Mouse (Mus musculus) CH12.LX (cell line): Measurements from ENCODE around the gene Uba3. TPM values are rescaled to one million over a fixed set of nuclear protein-coding genes. Genes with fewer than 3 reads are reported as not detected.

Experiments
- DNase-seq: peaks from one replicate; pipeline ENCODE4 v3.0.0-alpha.2; 2013; ENCODE audit errors: extremely low read depth
- H3K27ac ChIP-seq: 2 replicates; pipeline ENCODE4 v1.5.1; 2012; ENCODE audit warnings: low read depth, mild to moderate bottlenecking, control low read depth, moderate library complexity; ENCODE audit not compliant: insufficient read depth
- H3K27me3 ChIP-seq: replicated peaks from 2 replicates; pipeline ENCODE3; 2012; ENCODE audit warnings: inconsistent platforms
- H3K36me3 ChIP-seq, 2 experiments: replicated peaks in 1 of 2; 2 replicates each; pipeline versions ENCODE3 to v1.6.1; 2012; ENCODE audit warnings: inconsistent platforms in 1 of 2, low read length in 1 of 2, mild to moderate bottlenecking in 1 of 2, mixed read lengths in 1 of 2, moderate library complexity in 1 of 2; ENCODE audit not compliant: control insufficient read depth in 1 of 2, insufficient read depth in 1 of 2
- H3K4me1 ChIP-seq, 2 experiments: 2 replicates each; pipeline ENCODE4 v1.6.1; 2012; ENCODE audit warnings: inconsistent platforms in 1 of 2, moderate library complexity in 1 of 2; ENCODE audit not compliant: insufficient read depth in 2 of 2, control insufficient read depth in 1 of 2
- H3K4me2 ChIP-seq: 2 replicates; pipeline ENCODE4 v1.6.1; 2012; ENCODE audit warnings: low read depth, mild to moderate bottlenecking, control low read depth; ENCODE audit not compliant: poor library complexity, insufficient read depth, severe bottlenecking
- H3K4me3 ChIP-seq, 3 experiments: fragments of 150-350 bp in 1 of 3; sonication (generic) in 1 of 3; replicated peaks in 1 of 3; 2 replicates each; pipeline versions ENCODE3 to v1.5.1; 2011 to 2012; ENCODE audit warnings: low read depth in 2 of 3, low read length in 2 of 3, mild to moderate bottlenecking in 2 of 3, moderate library complexity in 2 of 3, control low read depth in 1 of 3, improper control_type of control experiment in 1 of 3, inconsistent platforms in 1 of 3, mixed read lengths in 1 of 3; ENCODE audit not compliant: poor library complexity in 1 of 3
- H3K79me2 ChIP-seq: replicated peaks from 2 replicates; pipeline ENCODE4 v1.6.1; 2012; ENCODE audit warnings: mild to moderate bottlenecking, moderate library complexity; ENCODE audit not compliant: control insufficient read depth, poor library complexity, insufficient read depth, severe bottlenecking; ENCODE audit errors: extremely low read depth
- H3K9ac ChIP-seq: 2 replicates; pipeline ENCODE4 v1.6.1; 2012; ENCODE audit warnings: low read depth, mild to moderate bottlenecking, control low read depth, moderate library complexity; ENCODE audit not compliant: insufficient read depth
- H3K9me3 ChIP-seq: replicated peaks from 2 replicates; pipeline ENCODE3; 2012; ENCODE audit warnings: low read length, inconsistent platforms, mixed read lengths
- CHD2 ChIP-seq: IDR thresholded peaks from 2 replicates; pipeline ENCODE4 v1.6.1; 2011; ENCODE audit warnings: low read length, improper control_type of control experiment
- IRF4 ChIP-seq: IDR thresholded peaks from 2 replicates; pipeline ENCODE4 v1.6.1; 2014; ENCODE audit warnings: low read depth, mild to moderate bottlenecking, inconsistent platforms, low read length, improper control_type of control experiment
- MAFK ChIP-seq: IDR thresholded peaks from 2 replicates; pipeline ENCODE4 v1.6.1; 2011; ENCODE audit warnings: low read length, improper control_type of control experiment; ENCODE audit not compliant: insufficient replicate concordance
- MAX ChIP-seq: IDR thresholded peaks from 2 replicates; pipeline ENCODE4 v1.6.1; 2011; ENCODE audit warnings: low read length, improper control_type of control experiment
- MAZ ChIP-seq: IDR thresholded peaks from 2 replicates; pipeline ENCODE4 v1.6.1; 2012; ENCODE audit warnings: low read depth, mild to moderate bottlenecking, inconsistent platforms, low read length, improper control_type of control experiment, moderate library complexity
- MEF2A ChIP-seq: IDR thresholded peaks from 2 replicates; pipeline ENCODE4 v1.6.1; 2014; ENCODE audit warnings: low read depth, mild to moderate bottlenecking, inconsistent platforms, low read length, improper control_type of control experiment, borderline replicate concordance
- MXI1 ChIP-seq: IDR thresholded peaks from 2 replicates; pipeline ENCODE4 v1.6.1; 2011; ENCODE audit warnings: mild to moderate bottlenecking, low read depth, low read length, improper control_type of control experiment
- MYC ChIP-seq: IDR thresholded peaks from 2 replicates; pipeline ENCODE4 v1.6.1; 2011; ENCODE audit warnings: low read depth, mild to moderate bottlenecking, improper control_type of control experiment, low read length
- NELFE ChIP-seq: IDR thresholded peaks from 2 replicates; pipeline ENCODE4 v1.6.1; 2011; ENCODE audit warnings: low read depth, low read length, improper control_type of control experiment
- PAX5 ChIP-seq: IDR thresholded peaks from 2 replicates; pipeline ENCODE4 v1.6.1; 2012; ENCODE audit warnings: low read length, inconsistent platforms, mixed read lengths
- RAD21 ChIP-seq: IDR thresholded peaks from 2 replicates; pipeline ENCODE4 v1.6.1; 2011; ENCODE audit warnings: low read depth, mild to moderate bottlenecking, low read length, improper control_type of control experiment, moderate library complexity
- SIN3A ChIP-seq: IDR thresholded peaks from 2 replicates; pipeline ENCODE4 v1.6.1; 2012; ENCODE audit warnings: low read length, improper control_type of control experiment, inconsistent platforms
- TBP ChIP-seq: conservative IDR thresholded peaks from 2 replicates; pipeline ENCODE4 v1.6.1; 2011; ENCODE audit warnings: low read depth, low read length, improper control_type of control experiment
- TCF12 ChIP-seq: IDR thresholded peaks from 2 replicates; pipeline ENCODE4 v1.6.1; 2014; ENCODE audit warnings: low read depth, mild to moderate bottlenecking, inconsistent platforms, low read length, improper control_type of control experiment
- dilution Hi-C: fragments of 300-500 bp; cut with MboI; formaldehyde crosslinking; loops from 2 replicates; pipeline ENCODE4 v1.14.3; 2020; ENCODE audit warnings: low sequenced_read_pairs; ENCODE audit not compliant: extremely low pct_unique_long_range_greater_than_20kb, extremely low pct_ligation_motif_present
- in situ Hi-C: fragments of 300-500 bp; cut with MboI; formaldehyde crosslinking; loops from 3 replicates; pipeline ENCODE4 v1.14.3; 2019; ENCODE audit warnings: low sequenced_read_pairs, low pct_ligation_motif_present, low pct_unique_long_range_greater_than_20kb, mixed read lengths
- polyA plus RNA-seq: library from polyadenylated mRNA; unstranded; fragments of >175 nt; gene quantifications from 2 replicates; pipeline ENCODE4 v1.2.1, GENCODE M21; 2012; ENCODE audit warnings: low read depth; ENCODE audit not compliant: insufficient read length
- total RNA-seq, 2 experiments: library from RNA; depleted of rRNA; stranded (reverse); fragments of 300-350 nt in 1 of 2; fragments of >200 nt in 1 of 2; gene quantifications; 2 replicates each; pipeline ENCODE4 v1.2.3; 2012 to 2014

Uba3 gene
- total and polyA plus RNA-seq, 3 experiments: 52.7 to 106 (median 55.6) TPM

DNA sequence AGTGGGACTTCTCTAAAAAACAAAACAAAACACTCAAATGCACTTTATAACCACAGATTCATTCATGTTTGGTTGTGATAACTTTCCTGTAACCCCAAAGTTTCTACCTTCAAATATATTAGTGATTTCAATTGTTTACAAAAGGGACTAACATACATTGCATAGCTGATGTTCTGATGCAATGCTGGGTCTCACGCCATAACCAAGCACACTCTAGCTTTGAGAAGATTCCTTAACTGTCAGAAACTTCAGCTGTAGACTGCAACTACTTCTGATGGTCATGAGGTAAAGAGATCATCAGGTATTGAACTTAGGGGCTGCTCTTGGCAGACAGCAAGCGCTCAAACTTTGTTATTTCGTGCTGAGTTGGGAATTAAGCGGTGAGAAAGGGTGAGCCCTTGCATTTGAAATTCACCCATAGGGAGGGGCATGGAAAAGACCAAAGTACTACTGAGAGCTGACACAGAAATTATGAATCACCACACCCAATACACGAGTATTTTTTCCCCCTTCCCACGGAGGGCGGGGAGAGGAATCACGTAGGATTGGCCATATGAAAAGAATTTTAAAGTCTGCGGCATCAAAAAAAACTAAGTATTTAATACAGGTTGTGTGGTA lies 1.1 kb downstream of the Uba3 start:
- DNase-seq: no peak
- in situ Hi-C loops: loop anchor here (25.0 kb wide), 1 partner anchor 633 kb away; no protein-coding TSS in a partner anchor
- Histone ChIP-seq H3K4me3 (peak overlapping the region; percentile 72 to 84 (median 82)), H3K27me3 (no peaks in the 10 kb centered on the region)
- TF ChIP-seq MAX (no peak), MAZ (peak; percentile 35; the same call in 1 of the 2 replicates), CHD2 (no peak), MEF2A (0 out of 2 replicates have a peak, but pooled peaks have one; percentile 15), SIN3A (peak; percentile 82), NELFE (peak; percentile 36; the same call in 1 of the 2 replicates), MAFK (0 out of 2 replicates have a peak, but pooled peaks have one; percentile 13), TBP (peak; percentile 53; the same call in 1 of the 2 replicates), MXI1 (0 out of 2 replicates have a peak, but pooled peaks have one; percentile 33), PAX5 (no peak), IRF4 (0 out of 2 replicates have a peak, but pooled peaks have one; percentile 28), MYC (0 out of 2 replicates have a peak, but pooled peaks have one; percentile 20), RAD21 (no peak)
- TF ChIP-seq, all 38 proteins: peak for 9
- dilution Hi-C loops: no loop called here
- Histone ChIP-seq H3K79me2 (peaks cover 43% of the 10 kb centered on the region), H3K4me2 (peak overlapping the region; percentile 2), H3K4me1 (peaks cover 4 to 67% of the 10 kb centered on the region in 2 experiments), H3K9me3 (no peaks in the 10 kb centered on the region), H3K27ac (peak overlapping the region; percentile 54), H3K9ac (peak overlapping the region; percentile 100), H3K36me3 (peaks cover 6 to 17% of the 10 kb centered on the region in 2 experiments)

- no peaks in the 10 kb centered on the region for H3K9me3 ChIP-seq
- H3K27me3 ChIP-seq: no peaks in the 10 kb centered on the region
- H3K9ac ChIP-seq: no peak overlapping the region; the same call in 1 of the 2 replicates
- H3K36me3 ChIP-seq: peaks cover 14 to 30% of the 10 kb centered on the region in 2 experiments
- TF ChIP-seq TCF12: no peak
- peaks cover 43% of the 10 kb centered on the region for H3K79me2 ChIP-seq
- H3K4me3 ChIP-seq: no peak overlapping the region
- dilution Hi-C loops: no loop called here
- in situ Hi-C loops: loop anchor here (25.0 kb wide), 1 partner anchor 635 kb away; no protein-coding TSS in a partner anchor
- H3K27ac ChIP-seq: no peak overlapping the region
- H3K4me2 ChIP-seq: peak overlapping the region; percentile 50; the same call in 1 of the 2 replicates
- DNase-seq: no peak
- H3K4me1 ChIP-seq: peaks cover 4 to 49% of the 10 kb centered on the region in 2 experiments
Measured at GRCm38 (mm10) chr6:97202477-97202876, 3.0 kb downstream of the Uba3 start.
